Mouse (Mus musculus) natural killer cell, adult 2 months (primary cell): Measurements from ENCODE around the gene Tac2.
"Not testable (repeated sequence)": the region's sequence is repeated elsewhere in the genome, so short reads cannot be mapped to it uniquely, and the experiment has no call there.

Source experiments
- DNase-seq, 2 experiments: peaks; one replicate each; pipeline ENCODE4 v3.0.0; 2022; ENCODE audit warnings: low spot score in 2 of 2

Tac2 gene

GRCm38 (mm10) chr10:127755770-127756468 lies 31.6 kb downstream of the Tac2 start:
- DNase-seq: no peak

GRCm38 (mm10) chr10:127759181-127760110 lies 35.2 kb downstream of the Tac2 start, which contains the start of the genes Rdh1 and Rdh16f1:
Gene Rdh1, plus strand, starts transcription at chr10:127759721.
Gene Rdh16f1, plus strand, starts transcription at chr10:127759787.
- no peak for DNase-seq

DNA sequence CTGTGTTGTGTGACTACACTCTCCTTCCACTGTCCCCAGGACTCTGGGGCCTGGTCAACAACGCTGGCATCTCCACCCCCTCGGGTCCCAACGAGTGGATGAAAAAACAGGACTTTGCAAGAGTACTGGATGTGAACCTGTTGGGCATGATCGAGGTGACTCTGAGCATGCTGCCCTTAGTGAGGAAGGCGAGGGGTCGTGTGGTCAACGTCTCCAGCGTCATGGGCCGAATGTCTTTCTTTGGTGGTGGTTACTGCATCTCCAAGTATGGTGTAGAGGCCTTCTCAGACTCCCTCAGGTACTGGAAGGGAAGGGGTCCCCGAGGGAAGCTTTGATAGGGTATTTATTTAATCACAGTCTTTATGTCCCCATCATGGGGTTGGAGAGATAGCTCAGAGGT lies 38.6 kb downstream of the Tac2 start:
- DNase-seq: not testable (repeated sequence)

- DNase-seq: no peak
Measured at GRCm38 (mm10) chr10:127763914-127764680, 39.8 kb downstream of the Tac2 start.

GRCm38 (mm10) chr10:127766564-127766963 lies 42.3 kb downstream of the Tac2 start:
- no peak for DNase-seq

GRCm38 (mm10) chr10:127776011-127776410 lies 51.7 kb downstream of the Tac2 start, which contains the start of gene Rdh9:
Gene Rdh9, plus strand, starts transcription at chr10:127776386.
- DNase-seq: no peak
